Mouse (Mus musculus) G1E (cell line): Measurements from ENCODE around the gene Ldb3. TPM values are rescaled to one million over a fixed set of nuclear protein-coding genes. Genes with fewer than 3 reads are reported as not detected.

Experiments
- ATAC-seq: 2 replicates; pipeline ENCODE4 v1.8.0; 2016; ENCODE audit warnings: mild to moderate bottlenecking; ENCODE audit not compliant: insufficient number of reproducible peaks, poor library complexity, low FRiP score, severe bottlenecking; ENCODE audit errors: extremely low read depth
- DNase-seq: peaks from one replicate; pipeline ENCODE4 v3.0.0; 2012; ENCODE audit warnings: low spot score
- H3K27me3 ChIP-seq: 2 replicates; pipeline ENCODE4 v1.6.1; 2012; ENCODE audit warnings: mild to moderate bottlenecking, low read length, inconsistent platforms; ENCODE audit not compliant: insufficient read depth
- H3K36me3 ChIP-seq: replicated peaks from 2 replicates; pipeline ENCODE3; 2012; ENCODE audit warnings: mild to moderate bottlenecking, inconsistent platforms
- H3K4me1 ChIP-seq: 2 replicates; pipeline ENCODE4 v1.6.1; 2012; ENCODE audit warnings: low read depth, low read length, inconsistent platforms, mixed read lengths; ENCODE audit not compliant: insufficient read depth
- H3K4me3 ChIP-seq: 2 replicates; pipeline ENCODE4 v1.5.1; 2012; ENCODE audit warnings: low read depth, mild to moderate bottlenecking, inconsistent platforms, low read length, moderate library complexity, mixed read lengths
- H3K9me3 ChIP-seq: replicated peaks from 2 replicates; pipeline ENCODE4 v1.6.1; 2012; ENCODE audit warnings: inconsistent platforms
- CTCF ChIP-seq: IDR thresholded peaks from 2 replicates; pipeline ENCODE4 v1.5.1; 2012; ENCODE audit warnings: low read depth, low read length, inconsistent platforms, mixed read lengths
- GATA1 ChIP-seq: IDR thresholded peaks from 2 replicates; pipeline ENCODE4 v1.6.1; 2012; ENCODE audit warnings: borderline replicate concordance, low read length, inconsistent platforms, mixed read lengths
- GATA2 ChIP-seq: IDR thresholded peaks from 2 replicates; pipeline ENCODE4 v1.6.1; 2012; ENCODE audit warnings: low read depth, low read length, inconsistent platforms, borderline replicate concordance
- POLR2AphosphoS5 ChIP-seq: IDR thresholded peaks from 2 replicates; pipeline ENCODE4 v1.6.1; 2012; ENCODE audit warnings: low read depth, low read length, inconsistent platforms; ENCODE audit not compliant: insufficient replicate concordance
- TAL1 ChIP-seq: conservative IDR thresholded peaks from 2 replicates; pipeline ENCODE4 v1.6.1; 2012; ENCODE audit warnings: low read depth, low read length, inconsistent platforms, mixed read lengths
- polyA plus RNA-seq: library from polyadenylated mRNA; stranded (reverse); fragments of >175 nt; gene quantifications from 2 replicates; pipeline ENCODE4 v1.2.3, GENCODE M21; 2012
- total RNA-seq, 2 experiments: library from RNA; stranded (forward) in 1 of 2; stranded (reverse) in 1 of 2; fragments of 200-1000 nt in 1 of 2; fragments of >200 nt in 1 of 2; fragmentation: Nextera tagmentation in 1 of 2; gene quantifications; 2 replicates each; pipeline ENCODE4 v1.2.3; 2014 to 2017

Gene Ldb3
- total and polyA plus RNA-seq, 3 experiments, result 0.05 TPM; not detected in 2

GRCm38 (mm10) chr14:34499664-34500063 lies 88.8 kb downstream of the Ldb3 start:
- DNase-seq (no peak), ATAC-seq (no peak)
- Histone ChIP-seq H3K4me3 (no peak overlapping the region), H3K4me1 (no peaks in the 10 kb centered on the region), H3K36me3 (no peaks in the 10 kb centered on the region), H3K27me3 (peaks cover 6% of the 10 kb centered on the region; the same call in 1 of the 2 replicates), H3K9me3 (peaks cover 15% of the 10 kb centered on the region)
- no peak for TF ChIP-seq CTCF

- Histone ChIP-seq H3K27me3 (peaks cover 3% of the 10 kb centered on the region; the same call in 1 of the 2 replicates), H3K9me3 (peaks cover 7% of the 10 kb centered on the region), H3K4me1 (no peaks in the 10 kb centered on the region), H3K36me3 (no peaks in the 10 kb centered on the region), H3K4me3 (no peak overlapping the region)
- TF ChIP-seq GATA1 (no peak), GATA2 (no peak), CTCF (no peak), POLR2AphosphoS5 (no peak), TAL1 (no peak)
- DNase-seq, result no peak
- ATAC-seq, result no peak
These were observed 91.1 kb downstream of the Ldb3 start for GRCm38 (mm10) chr14:34497346-34497745.

GRCm38 (mm10) chr14:34493682-34494081 lies 94.8 kb downstream of the Ldb3 start:
- Histone ChIP-seq H3K4me1 (no peaks in the 10 kb centered on the region), H3K9me3 (no peaks in the 10 kb centered on the region), H3K4me3 (no peak overlapping the region), H3K27me3 (no peaks in the 10 kb centered on the region), H3K36me3 (no peaks in the 10 kb centered on the region)
- ATAC-seq (no peak), DNase-seq (no peak)
- TF ChIP-seq CTCF (no peak), POLR2AphosphoS5 (no peak), TAL1 (no peak), GATA1 (no peak), GATA2 (no peak)

- H3K36me3 ChIP-seq, result no peaks in the 10 kb centered on the region
- no peak overlapping the region for H3K4me3 ChIP-seq
- no peaks in the 10 kb centered on the region for H3K27me3 ChIP-seq
- DNase-seq (no peak), ATAC-seq (no peak)
- H3K9me3 ChIP-seq, result no peaks in the 10 kb centered on the region
- no peaks in the 10 kb centered on the region for H3K4me1 ChIP-seq
- TF ChIP-seq POLR2AphosphoS5, result no peak
- no peak for TF ChIP-seq CTCF
- no peak for TF ChIP-seq TAL1
- no peak for TF ChIP-seq GATA2
- no peak for TF ChIP-seq GATA1
These were observed 95.8 kb downstream of the Ldb3 start for GRCm38 (mm10) chr14:34492688-34493087.

- no peak overlapping the region for H3K4me3 ChIP-seq
- ATAC-seq (no peak), DNase-seq (no peak)
- no peaks in the 10 kb centered on the region for H3K9me3 ChIP-seq
- TF ChIP-seq POLR2AphosphoS5, result no peak
- TF ChIP-seq CTCF, result no peak
- TF ChIP-seq GATA1, result no peak
- no peak for TF ChIP-seq TAL1
- no peak for TF ChIP-seq GATA2
- no peaks in the 10 kb centered on the region for H3K4me1 ChIP-seq
- H3K27me3 ChIP-seq, result no peaks in the 10 kb centered on the region
- H3K36me3 ChIP-seq, result no peaks in the 10 kb centered on the region
These were observed 97.5 kb downstream of the Ldb3 start for GRCm38 (mm10) chr14:34490965-34491364.

GRCm38 (mm10) chr14:34489928-34490327 lies 98.6 kb downstream of the Ldb3 start:
- H3K4me1 ChIP-seq, result no peaks in the 10 kb centered on the region
- no peaks in the 10 kb centered on the region for H3K36me3 ChIP-seq
- no peaks in the 10 kb centered on the region for H3K9me3 ChIP-seq
- TF ChIP-seq GATA1 (no peak), POLR2AphosphoS5 (no peak), GATA2 (no peak), TAL1 (no peak)
- ATAC-seq (no peak), DNase-seq (no peak)
- H3K4me3 ChIP-seq, result no peak overlapping the region
- H3K27me3 ChIP-seq, result no peaks in the 10 kb centered on the region

- no peaks in the 10 kb centered on the region for H3K27me3 ChIP-seq
- no peak for DNase-seq
- no peaks in the 10 kb centered on the region for H3K9me3 ChIP-seq
- H3K4me1 ChIP-seq, result no peaks in the 10 kb centered on the region
- ATAC-seq, result no peak
- no peaks in the 10 kb centered on the region for H3K36me3 ChIP-seq
- no peak overlapping the region for H3K4me3 ChIP-seq
- TF ChIP-seq TAL1 (no peak), GATA2 (no peak), CTCF (no peak), POLR2AphosphoS5 (no peak), GATA1 (no peak)
These were observed 102.3 kb downstream of the Ldb3 start for GRCm38 (mm10) chr14:34486169-34486568.
